Mouse (Mus musculus): ENCODE data around the gene Sox2.

The Sox2 gene

GRCm38 (mm10) chr3:34643536-34644115, 6.6 kb upstream of the Sox2 start:
- DNase-seq: no peak

GRCm38 (mm10) chr3:34646169-34646568, 4.0 kb upstream of the Sox2 start:
- no peak for DNase-seq

GRCm38 (mm10) chr3:34647688-34648087, 2.5 kb upstream of the Sox2 start:
- no peak for DNase-seq

- no peak for DNase-seq
Observed at GRCm38 (mm10) chr3:34648105-34648832, 1.9 kb upstream of the Sox2 start.

GRCm38 (mm10) chr3:34648833-34649719, 1.1 kb upstream of the Sox2 start:
- no peak for DNase-seq

- DNase-seq: no peak
Observed at GRCm38 (mm10) chr3:34650621-34651361, 586 bp downstream of the Sox2 start.

GRCm38 (mm10) chr3:34651486-34652170, 1.4 kb downstream of the Sox2 start:
- DNase-seq: no peak

GRCm38 (mm10) chr3:34652616-34653015, 2.4 kb downstream of the Sox2 start:
- DNase-seq: no peak

GRCm38 (mm10) chr3:34653235-34653976, 3.2 kb downstream of the Sox2 start:
- DNase-seq: no peak

GRCm38 (mm10) chr3:34653977-34654500, 3.8 kb downstream of the Sox2 start:
- DNase-seq: no peak

- DNase-seq: no peak
Observed at GRCm38 (mm10) chr3:34654781-34655180, 4.6 kb downstream of the Sox2 start.

GRCm38 (mm10) chr3:34655311-34656075, 5.3 kb downstream of the Sox2 start:
- no peak for DNase-seq

GRCm38 (mm10) chr3:34656153-34656552, 5.9 kb downstream of the Sox2 start:
- DNase-seq: no peak

- DNase-seq: no peak
Observed at GRCm38 (mm10) chr3:34656813-34657700, 6.9 kb downstream of the Sox2 start.

- DNase-seq: no peak
Observed at GRCm38 (mm10) chr3:34657701-34658090, 7.5 kb downstream of the Sox2 start.

- DNase-seq: no peak
Observed at GRCm38 (mm10) chr3:34658241-34658965, 8.2 kb downstream of the Sox2 start.

- DNase-seq: no peak
Observed at GRCm38 (mm10) chr3:34658966-34659535, 8.8 kb downstream of the Sox2 start.

GRCm38 (mm10) chr3:34659861-34660260, 9.7 kb downstream of the Sox2 start:
- no peak for DNase-seq

Data from thymus, adult 18-20 months (tissue).